Mouse (Mus musculus) intestine, postnatal 0 days (tissue): Measurements from ENCODE around the gene Usp33. TPM values are rescaled to one million over a fixed set of nuclear protein-coding genes. Genes with fewer than 3 reads are reported as not detected.
A peak's percentile ranks its signal among the peaks of the same experiment; 100 is the strongest.

Experiments used
- ATAC-seq: fragments of 200-750 bp; cut with Nextera tagmentation; 2 replicates; pipeline ENCODE4 v1.8.0; 2017; ENCODE audit warnings: mild to moderate bottlenecking, moderate TSS enrichment, moderate library complexity
- H3K27ac ChIP-seq: fragments of 300-500 bp; sonication (generic); 2 replicates; pipeline ENCODE4 v1.5.1; 2014; ENCODE audit warnings: mild to moderate bottlenecking, low read depth, low read length, moderate library complexity
- H3K27me3 ChIP-seq: fragments of 300-500 bp; sonication (generic); replicated peaks from 2 replicates; pipeline ENCODE4 v1.6.1; 2014; ENCODE audit warnings: low read length, mixed read lengths; ENCODE audit not compliant: control insufficient read depth, insufficient read depth
- H3K36me3 ChIP-seq: fragments of 300-500 bp; sonication (generic); 2 replicates; pipeline ENCODE4 v1.6.1; 2014; ENCODE audit warnings: mild to moderate bottlenecking, moderate library complexity; ENCODE audit not compliant: control insufficient read depth, insufficient read depth
- H3K4me1 ChIP-seq: fragments of 300-500 bp; sonication (generic); replicated peaks from 2 replicates; pipeline ENCODE4 v1.6.1; 2014; ENCODE audit warnings: antibody characterized with exemption, low read length, mixed read lengths; ENCODE audit not compliant: control insufficient read depth, insufficient read depth
- H3K4me2 ChIP-seq: fragments of 300-500 bp; sonication (generic); replicated peaks from 2 replicates; pipeline ENCODE4 v1.6.1; 2014; ENCODE audit warnings: low read depth, mild to moderate bottlenecking, moderate library complexity
- H3K4me3 ChIP-seq: fragments of 300-500 bp; sonication (generic); 2 replicates; pipeline ENCODE4 v1.5.1; 2014; ENCODE audit warnings: low read depth, low read length
- H3K9ac ChIP-seq: fragments of 300-500 bp; sonication (generic); 2 replicates; pipeline ENCODE4 v1.6.1; 2014; ENCODE audit warnings: mild to moderate bottlenecking, low read depth, low read length
- H3K9me3 ChIP-seq: fragments of 300-500 bp; sonication (generic); 2 replicates; pipeline ENCODE4 v1.6.1; 2016; ENCODE audit warnings: mixed run types; ENCODE audit not compliant: control insufficient read depth
- CTCF ChIP-seq: sonication (generic); IDR thresholded peaks from 2 replicates; pipeline ENCODE4 v1.5.1; 2016; ENCODE audit warnings: low read depth, mild to moderate bottlenecking, control low read depth, antibody characterized with exemption, moderate library complexity
- WGBS: fragments of 180-500 bp; shearing (Covaris S2); extraction: QIAGEN DNeasy Blood & Tissue Kit; methylation state at CpG from one replicate; pipeline ENCODE4 v1.1.7; 2014; 5-methylcytosine and 5-hydroxymethylcytosine counted together
- polyA plus RNA-seq: library from polyadenylated mRNA; unstranded; fragments of >200 nt; fragmentation: Nextera tagmentation; extraction: Ambion mirVana; gene quantifications from 2 replicates; pipeline ENCODE4 v1.2.1, GENCODE M21; 2015

Gene Usp33
- polyA plus RNA-seq, 1 experiment from 2014 or later: 18.7 TPM

- Histone ChIP-seq H3K4me2 (peak overlapping the region; percentile 92), H3K36me3 (no peaks in the 10 kb centered on the region), H3K4me1 (peaks cover 6% of the 10 kb centered on the region; the same call in 1 of the 2 replicates), H3K9ac (peak overlapping the region; percentile 94), H3K4me3 (peak overlapping the region; percentile 88), H3K27me3 (no peaks in the 10 kb centered on the region), H3K27ac (peak overlapping the region; percentile 99), H3K9me3 (no peaks in the 10 kb centered on the region)
- ATAC-seq: no peak
- TF ChIP-seq CTCF: peak; percentile 32; the same call in 1 of the 2 replicates
- WGBS: 25% methylated on average over 9 of the region's 9 CpGs
Measured at GRCm38 (mm10) chr3:152397335-152397940, 51.2 kb downstream of the Usp33 start.

DNA sequence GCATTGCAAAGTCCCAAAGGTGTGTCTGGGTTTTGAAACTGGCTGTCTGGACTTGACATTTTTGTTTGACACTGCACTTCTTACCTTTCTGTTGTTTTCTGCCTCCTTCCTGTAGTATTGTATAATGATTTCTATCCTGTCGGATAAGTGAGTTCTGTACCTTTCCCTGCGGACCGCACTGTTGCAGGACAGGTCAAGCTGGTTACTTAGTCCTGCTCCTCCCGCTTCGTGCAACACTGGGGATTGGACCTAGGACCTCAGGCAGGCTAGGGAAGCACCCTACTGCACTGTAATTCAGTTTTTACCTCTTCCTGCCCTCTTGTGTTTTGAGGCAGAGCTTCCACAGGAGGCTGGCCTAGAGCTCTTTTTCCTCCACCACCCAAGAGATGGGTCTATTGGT, 54.2 kb downstream of the Usp33 start:
- no peaks in the 10 kb centered on the region for H3K36me3 ChIP-seq
- peaks cover 10% of the 10 kb centered on the region; the same call in 1 of the 2 replicates for H3K4me1 ChIP-seq
- H3K27ac ChIP-seq: peak overlapping the region; percentile 41; the same call in 1 of the 2 replicates
- no peaks in the 10 kb centered on the region for H3K9me3 ChIP-seq
- no peaks in the 10 kb centered on the region for H3K27me3 ChIP-seq
- WGBS: 35% methylated on average over 5 of the region's 5 CpGs
- H3K9ac ChIP-seq: no peak overlapping the region
- ATAC-seq: no peak
- no peak overlapping the region for H3K4me3 ChIP-seq
- H3K4me2 ChIP-seq: peak overlapping the region; percentile 4; the same call in 1 of the 2 replicates
- TF ChIP-seq CTCF: no peak

DNA sequence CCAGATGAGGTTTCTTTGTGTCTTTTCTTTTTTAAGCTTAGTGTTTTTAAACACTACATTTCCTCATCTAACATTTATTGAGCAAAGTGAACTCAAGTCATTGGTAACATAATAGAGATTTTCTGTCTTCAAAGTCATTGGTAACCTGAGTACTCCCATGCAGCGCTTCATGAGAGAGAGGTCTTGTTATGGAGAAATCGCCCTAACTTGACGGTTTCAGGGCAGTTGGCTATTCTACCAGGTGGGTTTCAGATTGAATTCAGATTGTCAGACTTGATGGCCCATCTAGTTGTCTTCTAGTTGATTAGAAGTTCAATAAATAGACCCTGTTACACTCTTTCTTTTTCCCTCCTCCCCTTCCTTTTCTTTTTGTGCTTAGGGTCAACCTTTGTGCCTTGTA, 54.6 kb downstream of the Usp33 start:
- H3K4me1 ChIP-seq: peaks cover 10% of the 10 kb centered on the region; the same call in 1 of the 2 replicates
- ATAC-seq: no peak
- no peak overlapping the region for H3K4me2 ChIP-seq
- no peaks in the 10 kb centered on the region for H3K9me3 ChIP-seq
- no peak overlapping the region for H3K9ac ChIP-seq
- WGBS: 86% methylated on average over 3 of the region's 3 CpGs
- no peaks in the 10 kb centered on the region for H3K27me3 ChIP-seq
- H3K4me3 ChIP-seq: no peak overlapping the region
- H3K36me3 ChIP-seq: no peaks in the 10 kb centered on the region
- no peak overlapping the region for H3K27ac ChIP-seq
- no peak for TF ChIP-seq CTCF

- Histone ChIP-seq H3K4me1 (peaks cover 10% of the 10 kb centered on the region; the same call in 1 of the 2 replicates), H3K27ac (no peak overlapping the region), H3K36me3 (no peaks in the 10 kb centered on the region), H3K9ac (no peak overlapping the region), H3K4me2 (no peak overlapping the region), H3K27me3 (no peaks in the 10 kb centered on the region), H3K9me3 (no peaks in the 10 kb centered on the region), H3K4me3 (no peak overlapping the region)
- WGBS: 62% methylated on average over 7 of the region's 7 CpGs
- ATAC-seq: peak; percentile 44; the same call in 1 of the 2 replicates
- TF ChIP-seq CTCF: no peak
Measured at GRCm38 (mm10) chr3:152401964-152402670, 55.8 kb downstream of the Usp33 start.

GRCm38 (mm10) chr3:152402671-152403066, 56.4 kb downstream of the Usp33 start:
- Histone ChIP-seq H3K9ac (no peak overlapping the region), H3K27me3 (no peaks in the 10 kb centered on the region), H3K4me3 (no peak overlapping the region), H3K9me3 (no peaks in the 10 kb centered on the region), H3K27ac (no peak overlapping the region), H3K4me1 (peaks cover 8% of the 10 kb centered on the region; the same call in 1 of the 2 replicates), H3K36me3 (no peaks in the 10 kb centered on the region), H3K4me2 (no peak overlapping the region)
- no peak for ATAC-seq
- no peak for TF ChIP-seq CTCF
- WGBS: 73% methylated on average over 3 of the region's 3 CpGs

DNA sequence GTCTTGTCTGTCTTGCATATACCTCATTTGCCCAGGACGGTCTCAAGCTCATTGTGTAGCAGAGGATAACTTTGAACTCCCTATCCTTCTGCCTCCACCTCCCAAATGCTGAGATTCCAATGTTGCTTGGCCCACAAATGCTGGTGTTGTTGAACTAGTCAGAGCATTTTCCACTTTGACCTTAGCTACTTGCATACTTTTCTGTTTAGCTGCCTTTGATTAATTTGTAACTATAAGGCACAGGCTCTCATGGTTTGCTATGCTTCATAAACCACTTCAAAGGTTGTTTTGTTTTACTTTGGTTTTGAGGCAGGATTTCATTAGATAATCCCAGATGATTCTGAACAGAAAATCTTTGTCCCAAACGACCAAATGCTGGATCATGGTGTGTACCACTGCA, 57.5 kb downstream of the Usp33 start:
- no peak for ATAC-seq
- no peaks in the 10 kb centered on the region for H3K27me3 ChIP-seq
- no peaks in the 10 kb centered on the region for H3K36me3 ChIP-seq
- H3K4me3 ChIP-seq: no peak overlapping the region
- no peaks in the 10 kb centered on the region for H3K9me3 ChIP-seq
- peaks cover 7% of the 10 kb centered on the region; the same call in 1 of the 2 replicates for H3K4me1 ChIP-seq
- H3K9ac ChIP-seq: no peak overlapping the region
- no peak overlapping the region for H3K27ac ChIP-seq
- 55% methylated on average over 2 of the region's 2 CpGs for WGBS
- no peak overlapping the region for H3K4me2 ChIP-seq
- no peak for TF ChIP-seq CTCF
